Mouse (Mus musculus) lung, postnatal 10 days (tissue): ENCODE measurements around the gene Slit3.

Experiments
- DNase-seq: peaks from one replicate; pipeline ENCODE4 v3.0.0; 2021

Gene Slit3

GRCm38 (mm10) chr11:35718881-35719280 lies 597.9 kb downstream of the Slit3 start:
- no peak for DNase-seq

GRCm38 (mm10) chr11:35723876-35724275 lies 602.9 kb downstream of the Slit3 start:
- no peak for DNase-seq

GRCm38 (mm10) chr11:35726341-35726846 lies 605.4 kb downstream of the Slit3 start:
- no peak for DNase-seq

- no peak for DNase-seq
These were observed 607.2 kb downstream of the Slit3 start for GRCm38 (mm10) chr11:35728200-35728599.

GRCm38 (mm10) chr11:35729186-35729585 lies 608.2 kb downstream of the Slit3 start:
- peak; percentile 5 for DNase-seq

- DNase-seq, result no peak
These were observed 611.3 kb downstream of the Slit3 start for GRCm38 (mm10) chr11:35732366-35732765.

- DNase-seq, result no peak
These were observed 615.8 kb downstream of the Slit3 start for GRCm38 (mm10) chr11:35736817-35737216.

- DNase-seq, result no peak
These were observed 616.2 kb downstream of the Slit3 start for GRCm38 (mm10) chr11:35737262-35737661.

- no peak for DNase-seq
These were observed 617.1 kb downstream of the Slit3 start for GRCm38 (mm10) chr11:35738102-35738501.

- no peak for DNase-seq
These were observed 622.6 kb downstream of the Slit3 start for GRCm38 (mm10) chr11:35743586-35743985.

GRCm38 (mm10) chr11:35744571-35744970 lies 623.5 kb downstream of the Slit3 start:
- no peak for DNase-seq

- peak; percentile 78 for DNase-seq
These were observed 629.6 kb downstream of the Slit3 start for GRCm38 (mm10) chr11:35750578-35750977.

GRCm38 (mm10) chr11:35754906-35755418 lies 633.9 kb downstream of the Slit3 start:
- DNase-seq, result no peak

GRCm38 (mm10) chr11:35755546-35755945 lies 634.5 kb downstream of the Slit3 start:
- DNase-seq, result no peak

- peak; percentile 20 for DNase-seq
These were observed 635.6 kb downstream of the Slit3 start for GRCm38 (mm10) chr11:35756411-35757303.
